Mouse (Mus musculus) lung, adult 2 months (tissue): ENCODE results near the gene Ddx46.

Source experiments
- CTCF ChIP-seq: fragments of 200-500 bp; IDR thresholded peaks from 2 replicates; pipeline ENCODE4 v1.5.1; 2011; ENCODE audit warnings: mild to moderate bottlenecking, low read length, control low read depth; ENCODE audit not compliant: insufficient read depth
- POLR2A ChIP-seq: fragments of 200-500 bp; IDR thresholded peaks from 2 replicates; pipeline ENCODE4 v1.6.1; 2011; ENCODE audit warnings: low read depth, mild to moderate bottlenecking, control low read depth, low read length, borderline replicate concordance; ENCODE audit errors: extremely low read depth

DNA sequence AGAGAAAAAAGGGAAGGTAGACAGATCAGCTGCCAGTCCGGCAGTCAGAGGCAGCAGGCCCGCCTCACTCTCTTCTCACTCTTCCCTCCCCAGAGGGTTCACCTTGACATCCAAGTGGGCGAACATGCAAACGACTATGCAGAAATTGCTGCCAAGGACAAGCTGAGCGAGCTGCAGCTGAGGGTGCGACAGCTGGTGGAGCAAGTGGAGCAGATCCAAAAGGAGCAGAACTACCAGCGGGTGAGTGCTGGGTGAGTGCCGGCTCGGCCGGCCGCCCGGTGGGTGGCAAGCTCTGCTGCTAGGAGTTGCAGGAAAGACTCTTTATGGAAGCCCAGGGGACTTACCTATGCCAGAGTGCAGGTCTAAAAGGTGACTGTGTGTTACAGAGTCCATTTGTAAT is 39.5 kb upstream of the Ddx46 start:
- no peak for TF ChIP-seq POLR2A
- TF ChIP-seq CTCF, result no peak
